Mouse (Mus musculus) activated CD4-positive, CD25-positive, alpha-beta regulatory T cell, adult 4 months (primary cell): ENCODE measurements around the gene Elf2. TPM values are rescaled to one million over a fixed set of nuclear protein-coding genes. Genes with fewer than 3 reads are reported as not detected.

ENCODE experiments used
- ATAC-seq: one replicate; pipeline ENCODE4 v1.8.0; 2017
- polyA plus RNA-seq, 2 experiments: library from polyadenylated mRNA; unstranded; fragments of 100-300 nt; shearing (Covaris generic); gene quantifications; one replicate each; pipeline ENCODE4 v1.2.1; 2017

The Elf2 gene
- polyA plus RNA-seq, 2 experiments from 2014 or later = 41.0 to 54.1 TPM

DNA sequence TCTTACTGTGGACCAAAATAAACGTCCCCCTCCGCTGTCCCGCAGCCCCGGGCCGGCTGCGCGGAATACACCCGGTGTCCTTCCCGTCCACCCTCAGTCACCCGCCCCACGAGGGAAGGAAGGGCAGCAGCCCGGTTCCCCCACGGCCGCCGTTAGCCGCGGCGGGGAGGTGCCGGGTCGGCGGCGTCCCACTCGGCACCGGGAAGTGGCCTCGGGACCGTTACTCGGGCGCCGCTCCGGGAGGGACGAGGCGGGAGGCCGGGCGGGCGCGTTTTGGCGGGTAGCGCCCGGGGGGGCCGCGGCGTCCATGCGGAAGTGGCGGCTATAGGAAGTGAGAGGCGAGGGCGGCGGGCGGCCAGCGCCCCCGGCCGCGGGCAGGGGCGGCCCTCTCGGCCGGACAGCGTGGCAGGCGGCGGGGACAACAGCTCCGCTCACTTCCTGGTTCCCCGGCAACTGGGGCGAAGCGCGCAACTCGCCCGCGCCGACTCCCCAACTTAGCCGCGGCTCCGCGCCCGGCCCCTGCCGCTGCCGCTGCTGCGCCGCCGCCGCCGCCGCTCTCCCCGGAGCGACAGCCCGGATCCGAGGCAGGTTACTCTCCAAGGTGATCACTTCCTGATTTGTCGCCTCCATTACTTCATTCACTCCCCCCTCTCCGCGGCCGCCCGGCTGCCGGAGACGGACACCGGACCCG lies 63.9 kb downstream of the Elf2 start:
- ATAC-seq = no peak

DNA sequence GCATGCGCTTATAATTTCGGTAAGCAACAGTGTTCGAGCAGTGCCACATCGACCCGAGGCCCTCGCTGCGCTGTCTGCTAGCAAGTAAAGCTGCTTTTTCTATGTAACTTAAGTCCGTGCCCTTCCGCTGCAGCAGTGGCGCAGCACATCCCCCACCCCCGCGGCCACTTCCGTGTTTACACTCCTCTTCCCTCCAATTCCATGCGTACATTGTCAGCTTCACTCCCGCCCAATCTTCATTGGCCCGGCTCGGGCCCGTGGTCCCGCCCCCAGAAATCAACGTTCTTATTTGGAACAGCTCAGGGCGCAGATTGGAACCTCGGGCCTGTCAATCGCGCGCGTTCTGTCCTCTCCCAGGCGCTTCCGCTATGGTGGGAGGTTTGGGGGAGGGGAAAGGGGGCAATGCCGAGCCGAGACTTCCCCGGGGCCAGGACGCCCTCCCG lies 64.5 kb downstream of the Elf2 start:
- peak; percentile 89 for ATAC-seq

DNA sequence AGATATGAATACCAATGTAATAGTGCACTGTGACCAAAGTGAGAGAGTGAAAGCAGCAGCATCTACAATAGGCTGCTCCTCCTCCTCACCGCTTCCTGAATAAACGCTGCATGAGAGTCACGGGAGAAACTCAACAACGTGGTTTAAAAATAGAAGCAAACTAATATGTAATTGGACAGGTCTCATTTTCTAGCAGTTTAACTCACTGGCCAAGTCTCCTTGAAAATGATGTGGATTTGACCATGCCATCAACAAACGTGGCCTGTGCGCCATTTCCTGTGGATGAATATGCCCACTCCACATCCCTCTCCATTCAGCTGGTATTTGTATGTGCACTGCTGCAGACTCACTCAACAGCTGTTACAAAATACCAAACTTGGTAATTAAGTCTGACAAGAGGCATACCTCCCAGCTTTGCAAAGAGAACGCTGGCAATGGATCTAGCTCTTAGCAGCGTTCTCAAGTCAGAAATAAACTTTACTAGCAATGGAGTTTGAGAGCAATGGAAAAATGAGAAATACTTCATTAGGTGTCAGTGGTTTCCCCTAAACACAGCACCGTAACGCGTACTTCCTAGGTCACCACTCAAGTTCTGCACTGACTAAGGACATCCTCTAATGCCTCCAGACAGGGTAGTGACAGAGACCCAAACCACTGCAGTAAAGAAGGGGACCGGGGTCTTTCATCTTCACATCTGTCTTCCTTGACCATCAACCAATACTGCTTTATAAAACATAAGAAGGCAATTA lies 70.2 kb downstream of the Elf2 start:
- peak; percentile 83 for ATAC-seq

DNA sequence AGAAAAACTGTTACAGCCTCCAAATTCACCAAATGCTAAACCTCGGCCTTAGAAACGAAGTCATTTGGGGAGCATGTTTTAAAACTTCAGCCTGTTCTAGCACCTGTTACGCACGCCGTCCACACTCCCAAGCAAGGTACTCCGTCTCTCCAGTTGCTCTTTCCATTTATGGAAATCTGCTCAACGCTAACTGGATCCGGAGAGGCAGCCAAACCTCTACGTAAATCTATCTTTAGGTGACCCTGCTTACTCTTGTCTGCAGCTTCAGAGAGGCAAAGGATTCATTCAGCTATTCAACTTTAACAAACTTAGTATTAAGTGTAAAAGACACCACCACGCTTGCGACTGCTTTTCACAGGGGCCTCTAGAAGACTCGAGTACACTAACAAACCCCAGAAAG lies 72.0 kb downstream of the Elf2 start:
- ATAC-seq = no peak

DNA sequence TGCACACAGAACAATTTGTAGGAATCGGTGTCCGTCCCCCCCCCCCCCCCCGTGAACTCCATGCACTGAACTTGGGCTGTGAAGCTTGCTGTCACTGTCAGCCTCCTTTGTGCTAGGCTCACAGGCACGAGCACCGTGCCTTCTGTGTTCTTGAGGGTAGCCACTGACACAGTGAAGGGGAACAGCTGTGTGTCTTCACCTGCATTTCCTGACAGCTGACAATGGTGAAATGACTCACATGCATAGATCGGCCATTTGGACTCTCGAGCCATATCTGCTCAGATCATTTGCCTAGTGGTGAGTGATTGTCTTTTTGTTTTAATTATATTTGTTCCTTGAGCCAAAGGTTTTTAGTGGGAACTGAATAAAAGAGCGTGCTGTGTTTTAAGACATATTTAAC lies 77.5 kb downstream of the Elf2 start:
- ATAC-seq = no peak

DNA sequence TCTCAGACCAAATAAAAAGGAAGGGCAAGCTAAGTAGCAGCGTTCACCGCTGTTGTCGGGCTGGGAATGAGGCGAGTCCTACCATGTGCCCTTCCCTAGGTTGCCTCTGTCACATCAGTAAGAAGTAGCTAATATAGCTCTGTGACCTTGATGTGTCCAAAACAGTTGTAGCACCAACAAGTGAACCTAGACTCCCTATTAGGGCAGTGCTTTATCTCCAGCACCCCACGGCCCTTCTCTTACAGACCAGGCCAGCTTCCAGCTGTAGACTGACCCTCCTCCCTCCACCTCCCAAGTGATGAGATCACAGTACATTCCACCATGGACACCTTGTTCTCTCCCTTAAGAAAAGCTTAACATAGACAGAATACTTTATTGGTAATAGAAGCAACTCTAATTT lies 82.4 kb downstream of the Elf2 start:
- no peak for ATAC-seq

DNA sequence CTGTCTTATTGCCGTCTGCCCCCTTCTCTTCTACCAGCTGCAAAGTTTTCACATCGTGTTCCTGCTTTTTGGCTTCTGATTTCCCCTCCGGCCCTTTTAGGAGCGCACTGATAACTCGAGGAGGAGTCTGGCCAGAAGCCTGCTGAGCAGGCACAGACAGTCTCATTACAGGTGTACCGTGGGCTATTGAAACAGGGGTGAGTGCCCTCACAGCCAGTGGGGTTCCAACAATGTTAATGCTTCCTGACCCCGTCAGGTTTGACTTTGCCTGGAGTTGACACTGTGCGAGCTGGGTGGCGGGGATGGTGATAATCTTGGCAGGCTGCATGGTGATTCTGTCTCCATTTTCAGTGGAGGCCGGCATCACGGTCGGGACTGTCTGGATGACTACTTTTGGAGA lies 84.0 kb downstream of the Elf2 start:
- no peak for ATAC-seq

DNA sequence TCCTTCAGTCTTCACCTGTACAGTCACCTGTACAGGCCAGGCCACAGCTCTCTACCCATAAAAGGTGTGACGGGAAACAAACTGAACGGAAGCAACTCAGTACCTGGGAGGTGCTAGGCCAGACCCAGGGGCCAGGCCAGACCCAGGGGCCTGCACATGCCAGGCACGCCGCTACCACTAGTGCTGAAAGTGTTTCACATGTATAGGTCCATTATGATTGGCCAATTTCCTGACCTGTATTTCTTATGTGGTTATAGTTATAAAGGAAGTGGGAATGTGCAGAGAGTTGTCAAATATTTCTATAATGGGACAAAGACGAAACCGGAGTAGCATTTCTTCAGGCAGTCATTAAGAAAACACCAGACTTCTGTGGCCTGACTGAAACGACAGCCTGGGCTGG lies 85.7 kb downstream of the Elf2 start:
- ATAC-seq = no peak

DNA sequence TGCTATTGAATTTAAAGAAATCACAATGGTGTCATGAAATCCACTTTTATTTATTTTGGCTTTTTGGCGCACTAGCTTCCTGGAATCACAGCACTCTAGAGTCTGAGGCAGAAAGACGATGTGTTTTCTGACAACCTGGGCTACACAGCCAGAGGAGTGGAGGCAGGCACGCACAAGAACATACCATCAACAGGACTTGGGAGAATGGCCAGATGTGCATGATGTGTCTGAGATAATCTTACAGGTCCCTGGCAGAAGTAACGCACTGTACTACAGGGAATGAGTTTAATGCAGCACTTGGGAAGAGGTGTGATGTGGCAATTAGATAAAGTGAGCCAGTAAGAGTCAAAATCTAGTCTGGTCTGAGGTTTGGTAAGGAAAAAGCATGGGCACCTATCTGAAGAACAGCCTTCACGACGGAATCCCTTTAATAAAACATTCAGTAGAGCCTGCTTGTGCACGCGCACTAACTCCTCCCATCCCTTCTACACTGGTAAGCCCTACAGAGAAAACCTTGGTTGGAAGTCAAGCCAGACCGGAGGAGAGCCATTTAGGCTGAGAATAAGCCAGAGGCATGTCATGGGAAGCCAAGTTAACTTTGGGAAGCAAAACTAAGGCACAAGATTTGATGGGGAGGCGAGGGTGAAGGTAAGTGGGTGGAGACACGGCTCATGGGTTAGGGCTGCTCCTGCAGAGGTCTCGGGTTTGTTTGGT lies 87.6 kb downstream of the Elf2 start:
- ATAC-seq = no peak

DNA sequence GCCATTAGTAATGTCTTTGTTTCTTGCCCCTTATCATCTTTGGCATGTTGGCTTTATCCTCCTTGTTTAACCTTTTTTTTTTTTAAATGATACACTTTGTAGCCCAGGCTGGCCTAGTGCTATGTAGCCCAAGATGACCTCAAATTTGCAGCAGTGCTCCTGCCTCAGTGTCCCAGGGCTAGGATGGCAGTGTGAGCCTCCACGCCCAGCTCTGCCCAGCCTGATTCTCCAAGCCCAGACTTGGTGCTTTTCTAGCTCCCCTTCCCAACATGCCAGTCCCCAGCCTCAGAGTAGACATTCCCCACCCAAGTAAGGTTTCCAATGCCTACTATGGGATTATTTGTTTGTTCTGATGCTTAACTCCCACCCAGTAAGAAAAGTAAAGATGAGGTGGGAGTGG lies 88.2 kb downstream of the Elf2 start:
- no peak for ATAC-seq

DNA sequence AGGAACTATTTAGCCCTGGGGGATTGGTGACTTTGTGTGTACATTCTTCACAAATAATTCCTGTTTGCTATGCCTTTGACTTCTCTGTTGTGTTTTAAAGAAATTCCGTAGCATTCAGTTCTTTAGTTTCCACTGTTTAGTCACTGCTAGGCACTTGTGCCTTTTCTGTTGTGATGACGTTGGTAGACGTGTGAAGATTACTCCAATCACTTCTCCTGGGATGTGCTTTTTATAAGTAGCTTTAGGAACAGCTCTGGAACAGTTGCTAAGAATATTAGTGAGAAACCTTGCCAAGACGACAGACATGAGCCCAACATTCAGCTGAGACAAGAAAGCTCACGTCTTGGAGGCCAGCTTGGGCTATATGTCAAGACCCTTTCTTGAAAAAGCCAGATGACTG lies 89.4 kb downstream of the Elf2 start:
- ATAC-seq = no peak

DNA sequence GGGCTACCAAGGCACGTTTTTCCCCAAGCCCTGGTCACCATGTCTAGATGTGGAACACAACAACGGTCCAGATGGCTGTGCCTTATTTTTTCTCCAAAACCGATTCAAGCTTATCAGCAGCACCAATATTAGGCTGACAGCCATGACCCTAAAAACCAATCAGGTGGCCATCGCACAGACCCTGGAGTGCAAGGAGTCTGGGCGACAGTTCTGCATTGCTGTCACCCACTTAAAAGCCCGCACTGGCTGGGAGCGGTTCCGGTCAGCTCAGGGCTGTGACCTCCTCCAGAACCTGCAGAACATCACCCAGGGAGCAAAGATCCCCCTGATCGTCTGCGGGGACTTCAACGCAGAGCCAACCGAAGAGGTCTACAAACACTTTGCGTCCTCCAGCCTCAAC lies 90.6 kb downstream of the Elf2 start:
- ATAC-seq = no peak

DNA sequence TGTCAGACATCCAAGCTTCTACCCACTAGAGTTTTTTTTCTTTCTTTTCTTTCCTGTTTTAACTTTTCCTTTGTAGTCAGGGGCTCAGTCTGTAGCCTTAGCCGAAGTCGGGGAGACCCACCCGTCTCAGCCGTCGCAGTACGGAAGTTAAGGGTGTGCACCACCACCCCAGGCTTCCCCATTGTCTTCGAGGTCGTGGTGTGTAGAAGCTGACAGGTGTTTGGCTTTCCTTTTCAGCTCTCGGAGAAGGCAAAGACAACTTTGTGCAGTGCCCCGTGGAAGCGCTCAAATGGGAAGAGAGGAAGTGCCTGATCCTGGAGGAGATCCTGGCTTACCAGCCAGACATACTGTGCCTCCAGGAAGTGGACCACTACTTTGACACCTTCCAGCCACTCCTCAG lies 91.0 kb downstream of the Elf2 start:
- no peak for ATAC-seq

DNA sequence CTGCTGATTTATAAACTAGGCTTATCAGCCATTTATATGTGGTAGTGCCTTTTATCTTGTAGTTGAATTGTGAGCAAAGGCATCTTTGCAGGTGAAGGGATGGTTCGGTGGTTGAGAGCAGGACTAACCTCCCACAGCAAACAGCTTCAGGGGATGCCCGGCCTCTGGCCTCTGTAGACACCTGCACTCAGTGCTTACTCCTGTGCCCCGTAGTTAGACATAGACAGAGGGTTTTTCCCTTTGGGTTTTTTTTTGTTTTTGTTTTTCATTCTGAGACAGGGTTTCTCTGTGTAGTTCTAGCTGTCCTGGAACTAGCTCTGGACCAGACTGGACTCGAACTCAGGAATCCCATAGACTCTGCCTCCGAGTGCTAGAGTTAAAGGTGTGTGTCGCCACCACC lies 91.9 kb downstream of the Elf2 start:
- ATAC-seq = peak; percentile 4

DNA sequence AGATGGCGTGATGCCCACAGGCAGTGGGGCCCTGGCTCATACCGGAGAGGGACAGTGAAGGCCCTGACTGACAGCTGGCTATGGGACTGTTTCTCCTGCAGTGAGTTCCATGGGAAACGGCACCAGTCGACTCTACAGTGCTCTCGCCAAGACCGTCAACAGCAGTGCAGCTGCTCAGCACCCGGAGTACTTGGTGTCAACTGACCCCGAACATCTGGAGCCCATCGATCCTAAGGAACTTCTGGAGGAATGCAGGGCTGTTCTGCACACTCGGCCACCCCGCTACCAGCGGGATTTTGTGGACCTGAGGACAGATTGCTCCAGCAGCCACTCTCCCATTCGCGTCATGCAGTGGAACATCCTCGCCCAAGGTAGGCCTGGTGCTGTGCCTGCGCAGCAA lies 92.8 kb downstream of the Elf2 start:
- no peak for ATAC-seq

DNA sequence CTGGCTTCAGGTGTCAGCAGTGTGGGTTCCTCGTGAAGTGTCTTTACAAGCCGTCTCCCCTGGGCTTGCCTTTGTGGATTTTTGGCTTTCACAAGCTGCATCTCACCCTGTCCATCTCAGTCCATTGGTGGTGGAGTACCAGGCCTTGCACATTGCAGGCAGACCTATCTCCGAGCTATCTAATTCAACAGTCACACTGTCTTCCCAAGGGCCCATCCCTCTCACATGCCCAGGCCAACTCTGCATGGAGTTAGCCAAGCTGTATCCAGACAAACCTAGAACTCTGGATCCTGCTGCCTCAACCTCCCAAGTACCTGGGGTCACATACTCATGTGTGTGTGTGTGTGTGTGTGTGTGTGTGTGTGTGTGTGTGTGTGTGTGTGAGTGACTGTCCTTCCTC lies 100.9 kb downstream of the Elf2 start:
- ATAC-seq = no peak

DNA sequence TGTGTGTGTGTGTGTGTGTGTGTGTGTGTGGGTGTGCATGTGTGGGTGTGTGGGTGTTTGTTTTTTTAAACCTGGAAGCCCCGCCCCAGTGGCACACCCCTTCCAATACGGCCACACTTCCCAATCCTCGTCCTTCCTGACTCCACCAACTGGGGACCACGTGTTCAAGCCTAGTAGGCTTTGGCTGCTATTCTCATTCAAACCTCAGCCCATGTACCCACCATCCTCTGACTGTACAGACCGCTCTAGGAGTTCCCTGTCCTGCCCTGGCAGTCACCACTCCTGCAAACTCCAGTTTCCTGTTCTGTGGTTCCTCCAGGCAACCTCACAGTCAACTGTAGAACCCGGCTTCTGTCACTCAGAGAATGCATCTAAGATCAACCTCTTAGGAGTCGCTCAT lies 101.9 kb downstream of the Elf2 start:
- no peak for ATAC-seq

DNA sequence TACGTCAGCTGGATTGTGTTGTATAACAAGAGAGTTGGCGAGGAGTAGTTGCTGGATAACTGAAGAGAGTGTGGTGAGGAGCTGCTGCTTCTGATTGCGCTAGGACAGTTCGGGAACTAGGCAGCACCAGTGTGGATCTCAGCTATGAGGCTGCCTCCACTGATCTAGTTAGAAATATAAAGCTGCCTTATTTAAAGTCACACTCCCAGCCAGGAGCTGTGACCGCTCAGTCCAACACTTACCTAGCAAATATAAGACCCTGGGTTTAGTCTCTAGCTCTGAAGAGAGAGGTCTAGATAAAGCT lies 105.8 kb downstream of the Elf2 start:
- ATAC-seq = no peak

DNA sequence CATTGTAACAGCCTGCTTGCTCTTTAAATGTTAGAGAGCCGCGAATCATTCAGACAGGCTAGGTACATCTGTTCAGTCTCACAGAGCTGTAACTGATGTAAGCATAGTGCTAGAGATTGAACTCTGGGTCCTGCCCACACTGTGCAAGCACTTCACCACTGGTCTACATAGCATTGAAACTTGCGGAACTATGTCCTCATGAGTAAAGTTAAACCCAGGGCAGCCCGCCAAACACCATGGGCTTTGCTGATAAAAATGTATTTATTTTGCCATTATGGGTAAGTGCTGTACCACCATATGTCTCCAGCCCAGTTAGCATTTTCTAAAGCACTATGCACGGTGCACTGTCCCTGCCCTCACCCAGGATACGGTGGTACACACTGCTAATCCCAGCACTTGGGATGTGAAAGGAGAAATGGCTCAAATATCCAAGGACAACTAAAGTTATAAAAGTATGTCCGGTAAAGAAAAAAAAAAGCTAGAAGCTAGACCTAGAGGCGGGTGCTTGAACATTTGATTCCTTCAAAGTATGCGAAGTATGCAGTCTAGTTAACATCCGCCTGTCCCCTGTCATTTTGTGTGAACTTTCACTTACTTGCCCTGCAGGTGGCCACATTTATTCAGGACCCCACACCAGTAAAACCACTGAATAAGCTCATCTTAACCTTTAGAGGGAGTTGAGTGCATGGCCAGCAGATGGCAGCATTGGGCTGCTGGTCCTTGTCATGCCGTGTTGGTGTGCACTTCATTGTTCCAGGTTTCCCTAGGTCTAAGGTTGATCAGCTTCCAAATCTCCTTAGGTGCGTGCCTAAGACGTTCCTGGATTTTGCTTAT lies 106.3 kb downstream of the Elf2 start:
- ATAC-seq = peak; percentile 79

DNA sequence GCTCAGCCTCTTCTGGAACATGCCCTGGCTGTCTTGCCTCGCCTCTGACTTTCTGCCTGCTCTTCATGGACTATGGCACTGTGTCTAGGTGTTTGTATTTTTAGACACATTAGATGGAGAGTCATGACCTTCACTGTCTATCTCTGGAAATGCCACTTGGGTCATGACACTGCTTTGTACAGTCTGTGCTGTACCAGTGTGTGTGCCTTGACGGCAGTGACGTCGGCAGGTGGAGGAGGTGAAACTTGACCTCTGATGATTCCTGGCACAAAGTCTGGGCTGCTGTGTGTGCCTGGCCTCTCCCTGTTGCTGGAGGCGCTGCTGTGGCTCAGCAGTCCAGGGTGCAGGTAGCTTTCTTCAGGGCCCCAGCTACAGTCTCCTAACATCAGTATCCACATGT lies 107.0 kb downstream of the Elf2 start:
- no peak for ATAC-seq

DNA sequence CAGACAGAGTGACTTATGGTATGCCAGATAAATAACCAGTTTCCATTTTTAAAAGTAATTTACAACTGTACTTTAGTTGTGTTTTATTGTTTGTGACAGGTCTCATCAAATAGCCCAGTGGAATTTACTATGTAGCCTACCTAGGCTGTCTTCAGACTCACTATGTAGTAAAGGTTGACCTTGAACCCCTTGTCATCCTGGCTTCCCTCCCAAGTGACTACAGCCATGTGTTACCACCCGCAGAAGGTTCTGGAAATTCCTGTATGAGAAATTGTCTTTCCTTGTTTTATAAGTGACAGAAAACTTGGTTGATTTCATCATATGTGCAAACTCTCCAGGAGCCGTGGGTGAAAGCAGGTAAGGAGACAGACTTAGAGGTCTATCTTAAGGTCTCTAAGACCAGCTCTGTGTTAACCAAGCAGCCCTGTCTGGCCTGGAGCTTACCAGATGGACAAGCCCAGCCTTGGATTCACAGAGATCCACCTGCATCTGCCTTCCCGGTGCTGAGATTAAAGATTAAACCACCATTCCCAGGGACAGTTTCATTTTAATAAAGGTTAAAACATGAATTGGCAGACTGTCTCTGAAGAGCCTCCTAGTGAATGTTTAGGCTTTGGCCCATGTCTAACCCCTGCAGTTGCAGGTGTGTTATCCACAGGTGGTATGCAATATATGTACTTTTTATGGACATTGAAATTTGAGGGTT lies 108.1 kb downstream of the Elf2 start:
- no peak for ATAC-seq

DNA sequence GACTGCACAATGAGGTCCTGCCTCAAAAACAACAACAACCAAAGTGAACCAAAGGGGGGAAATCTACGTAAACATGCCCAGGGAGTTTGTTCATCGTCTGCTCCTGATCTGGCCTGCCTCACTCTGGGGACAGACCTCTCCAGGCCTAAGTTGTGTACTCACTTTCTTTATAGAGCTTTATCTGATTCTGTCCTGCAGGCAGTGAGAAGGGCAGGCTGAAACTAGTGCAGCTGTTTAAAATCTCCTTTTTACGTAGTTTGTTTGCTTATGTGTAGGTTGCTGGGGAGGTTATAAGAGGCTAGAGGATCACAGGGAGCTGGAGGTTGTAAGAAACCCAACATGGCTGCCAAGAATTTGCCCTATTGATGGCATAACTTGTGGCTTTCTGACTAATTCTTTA lies 109.0 kb downstream of the Elf2 start:
- ATAC-seq = no peak

DNA sequence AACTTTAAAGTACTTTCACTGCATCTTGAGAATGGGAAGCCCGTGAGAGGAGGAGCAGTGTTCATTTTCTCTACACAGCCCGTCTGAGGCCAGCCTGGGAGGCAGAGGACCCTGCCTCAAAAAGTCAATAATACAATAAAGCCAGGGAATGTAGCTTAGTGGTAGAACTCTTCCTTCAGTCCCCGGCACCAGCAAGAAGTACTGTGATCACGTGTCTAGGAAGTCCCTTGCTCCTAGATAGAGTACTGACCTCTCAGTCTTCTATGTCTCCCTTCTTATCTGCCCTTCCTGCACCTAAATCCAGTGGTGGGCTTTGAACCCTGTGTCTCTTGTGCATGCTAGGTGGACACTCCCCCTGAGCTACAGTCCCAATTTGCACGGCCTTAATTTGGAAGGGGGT lies 109.6 kb downstream of the Elf2 start:
- no peak for ATAC-seq
